Mouse (Mus musculus): ENCODE measurements around the gene Spo11. TPM values are rescaled to one million over a fixed set of nuclear protein-coding genes. Genes with fewer than 3 reads are reported as not detected.

Spo11 gene
- total and polyA plus RNA-seq, 2 experiments from 2014 or later = 0.96 to 1.0 TPM

DNA sequence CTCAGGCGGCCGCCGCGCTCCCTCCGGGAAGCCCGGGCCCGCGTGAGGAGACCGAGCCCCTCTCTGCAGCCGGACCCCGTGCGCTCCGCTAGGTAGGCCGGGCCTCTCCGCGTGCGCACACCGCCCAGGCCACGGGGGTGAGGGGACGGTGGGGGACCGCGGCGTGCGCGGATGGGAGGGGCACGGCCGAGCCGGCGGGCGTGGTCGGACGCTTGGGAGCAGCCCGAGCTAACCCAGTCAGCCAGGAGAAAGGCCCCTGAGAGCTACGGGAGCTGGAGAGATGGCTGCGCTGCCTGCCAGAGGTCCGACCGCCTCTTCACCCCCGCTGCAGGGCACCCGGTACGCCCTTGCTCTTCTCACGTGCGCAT, 22.8 kb downstream of the Spo11 start:
- no peak for TF ChIP-seq CTCF (IDR thresholded peaks at IDR 0.05; ENCODE audit: low read depth)
- Histone ChIP-seq H3K4me2 (ENCODE audit: low read depth, low read length) (peak overlapping the region; percentile 88), H3K4me3 (ENCODE audit: low read length) (peak overlapping the region; percentile 94), H3K36me3 (ENCODE audit: insufficient read depth, low read length) (peaks cover 20% of the 10 kb centered on the region), H3K9me3 (ENCODE audit: low read length) (no peaks in the 10 kb centered on the region), H3K4me1 (ENCODE audit: insufficient read depth, low read length) (peaks cover 9% of the 10 kb centered on the region; the same call in 1 of the 2 replicates), H3K27ac (peak overlapping the region; percentile 96), H3K27me3 (ENCODE audit: insufficient read depth, low read length) (no peaks in the 10 kb centered on the region), H3K9ac (replicated peaks; ENCODE audit: low read length) (peak overlapping the region; percentile 97)
- peak; percentile 88 for ATAC-seq
- 1% methylated on average over 42 of the region's 42 CpGs for WGBS
- peak; percentile 52 for DNase-seq (ENCODE audit: low spot score)

- TF ChIP-seq CTCF (IDR thresholded peaks at IDR 0.05; ENCODE audit: low read depth) = no peak
- Histone ChIP-seq H3K27me3 (ENCODE audit: insufficient read depth, low read length) (no peaks in the 10 kb centered on the region), H3K27ac (peak overlapping the region; percentile 96; the same call in 1 of the 2 replicates), H3K4me3 (ENCODE audit: low read length) (peak overlapping the region; percentile 94), H3K9me3 (ENCODE audit: low read length) (no peaks in the 10 kb centered on the region), H3K4me1 (ENCODE audit: insufficient read depth, low read length) (peaks cover 9% of the 10 kb centered on the region; the same call in 1 of the 2 replicates), H3K4me2 (ENCODE audit: low read depth, low read length) (peak overlapping the region; percentile 88), H3K36me3 (ENCODE audit: insufficient read depth, low read length) (peaks cover 23% of the 10 kb centered on the region), H3K9ac (replicated peaks; ENCODE audit: low read length) (peak overlapping the region; percentile 97)
- 12% methylated on average over 8 of the region's 8 CpGs for WGBS
- ATAC-seq (no peak), DNase-seq (ENCODE audit: low spot score) (peak; percentile 33)
Measured at GRCm38 (mm10) chr2:173000921-173001320, 23.4 kb downstream of the Spo11 start.

DNA sequence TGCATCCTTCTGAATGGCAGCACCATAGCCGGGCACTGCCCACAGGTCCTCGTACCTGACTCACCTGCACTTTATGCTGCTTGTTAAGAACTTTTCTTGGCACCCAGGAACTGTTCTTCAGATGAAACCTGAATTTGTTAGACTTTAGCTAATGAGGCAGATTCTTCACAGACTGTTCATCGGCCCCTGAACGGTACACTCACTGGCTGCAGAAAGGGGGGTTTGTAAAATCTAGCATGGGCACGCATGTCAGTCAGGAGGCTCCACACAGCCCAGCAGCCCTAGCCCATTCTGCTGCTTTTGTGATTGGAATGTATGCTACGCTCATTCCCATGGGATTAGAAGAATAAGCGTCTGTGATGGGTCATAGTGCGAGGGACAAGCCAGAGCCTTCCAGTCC, 26.2 kb downstream of the Spo11 start:
- Histone ChIP-seq H3K4me1 (ENCODE audit: insufficient read depth, low read length) (peaks cover 9% of the 10 kb centered on the region; the same call in 1 of the 2 replicates), H3K9ac (replicated peaks; ENCODE audit: low read length) (no peak overlapping the region), H3K36me3 (ENCODE audit: insufficient read depth, low read length) (peaks cover 47% of the 10 kb centered on the region), H3K4me2 (ENCODE audit: low read depth, low read length) (no peak overlapping the region), H3K4me3 (ENCODE audit: low read length) (no peak overlapping the region), H3K9me3 (ENCODE audit: low read length) (no peaks in the 10 kb centered on the region), H3K27ac (no peak overlapping the region), H3K27me3 (ENCODE audit: insufficient read depth, low read length) (no peaks in the 10 kb centered on the region)
- WGBS = 91% methylated on average over 8 of the region's 8 CpGs
- TF ChIP-seq CTCF (IDR thresholded peaks at IDR 0.05; ENCODE audit: low read depth) = no peak
- DNase-seq (ENCODE audit: low spot score) (no peak), ATAC-seq (no peak)

GRCm38 (mm10) chr2:173010220-173010717, 32.8 kb downstream of the Spo11 start:
- Histone ChIP-seq H3K4me1 (ENCODE audit: insufficient read depth, low read length) (no peaks in the 10 kb centered on the region), H3K4me3 (ENCODE audit: low read length) (no peak overlapping the region), H3K9me3 (ENCODE audit: low read length) (no peaks in the 10 kb centered on the region), H3K9ac (replicated peaks; ENCODE audit: low read length) (no peak overlapping the region), H3K4me2 (ENCODE audit: low read depth, low read length) (no peak overlapping the region), H3K27me3 (ENCODE audit: insufficient read depth, low read length) (no peaks in the 10 kb centered on the region), H3K27ac (no peak overlapping the region), H3K36me3 (ENCODE audit: insufficient read depth, low read length) (peaks cover 85% of the 10 kb centered on the region)
- TF ChIP-seq CTCF (IDR thresholded peaks at IDR 0.05; ENCODE audit: low read depth) = no peak
- WGBS = 79% methylated on average over 3 of the region's 3 CpGs
- no peak for DNase-seq (ENCODE audit: low spot score)
- ATAC-seq = no peak

- TF ChIP-seq CTCF (IDR thresholded peaks at IDR 0.05; ENCODE audit: low read depth) = no peak
- H3K4me2 ChIP-seq (ENCODE audit: low read depth, low read length) = no peak overlapping the region
- ATAC-seq = no peak
- WGBS = 97% methylated on average over 8 of the region's 8 CpGs
- H3K27ac ChIP-seq = no peak overlapping the region
- no peak overlapping the region for H3K4me3 ChIP-seq (ENCODE audit: low read length)
- no peaks in the 10 kb centered on the region for H3K4me1 ChIP-seq (ENCODE audit: insufficient read depth, low read length)
- no peaks in the 10 kb centered on the region for H3K9me3 ChIP-seq (ENCODE audit: low read length)
- no peak overlapping the region for H3K9ac ChIP-seq (replicated peaks; ENCODE audit: low read length)
- DNase-seq (ENCODE audit: low spot score) = no peak
- no peaks in the 10 kb centered on the region for H3K27me3 ChIP-seq (ENCODE audit: insufficient read depth, low read length)
- H3K36me3 ChIP-seq (ENCODE audit: insufficient read depth, low read length) = peaks cover 90% of the 10 kb centered on the region
Measured at GRCm38 (mm10) chr2:173011440-173011839, 33.9 kb downstream of the Spo11 start.

- H3K36me3 ChIP-seq (ENCODE audit: insufficient read depth, low read length) = peaks cover 58% of the 10 kb centered on the region
- no peak for DNase-seq (ENCODE audit: low spot score)
- 74% methylated on average over 7 of the region's 7 CpGs for WGBS
Measured at GRCm38 (mm10) chr2:173014741-173015287, 37.3 kb downstream of the Spo11 start.

DNA sequence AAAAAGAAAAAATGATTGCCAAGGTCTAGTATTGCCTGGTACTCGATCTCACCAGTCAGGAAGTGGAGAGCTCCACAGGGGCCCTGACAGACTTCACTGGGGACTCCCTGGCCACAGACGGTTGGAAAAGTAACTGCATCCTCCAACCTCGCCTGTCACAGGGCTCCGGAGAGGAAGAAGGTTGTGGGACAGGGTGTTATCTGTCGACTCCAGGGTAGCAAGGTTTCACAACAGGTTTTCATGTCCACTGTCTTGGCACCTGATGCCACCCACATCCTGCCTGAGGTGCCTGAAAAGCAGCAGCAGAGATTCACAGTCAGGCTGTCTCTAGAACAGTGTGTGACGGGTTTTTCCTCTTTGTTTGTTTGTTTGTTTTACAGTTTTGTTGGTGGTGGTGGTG, 40.4 kb downstream of the Spo11 start:
- DNase-seq (ENCODE audit: low spot score) (no peak), ATAC-seq (no peak)
- 51% methylated on average over 6 of the region's 6 CpGs for WGBS
- H3K27ac ChIP-seq = no peak overlapping the region
- H3K9ac ChIP-seq (replicated peaks; ENCODE audit: low read length) = no peak overlapping the region
- peaks cover 29% of the 10 kb centered on the region for H3K36me3 ChIP-seq (ENCODE audit: insufficient read depth, low read length)
- no peak overlapping the region for H3K4me2 ChIP-seq (ENCODE audit: low read depth, low read length)
- peaks cover 6% of the 10 kb centered on the region for H3K27me3 ChIP-seq (ENCODE audit: insufficient read depth, low read length)
- H3K4me1 ChIP-seq (ENCODE audit: insufficient read depth, low read length) = peaks cover 14% of the 10 kb centered on the region
- no peak for TF ChIP-seq CTCF (IDR thresholded peaks at IDR 0.05; ENCODE audit: low read depth)
- H3K9me3 ChIP-seq (ENCODE audit: low read length) = no peaks in the 10 kb centered on the region
- no peak overlapping the region for H3K4me3 ChIP-seq (ENCODE audit: low read length)

More at GRCm38 (mm10) chr2:173014741-173015287, 37.3 kb downstream of the Spo11 start:
- Histone ChIP-seq H3K9ac (replicated peaks; ENCODE audit: low read length) (no peak overlapping the region), H3K4me2 (ENCODE audit: low read depth, low read length) (no peak overlapping the region), H3K27me3 (ENCODE audit: insufficient read depth, low read length) (no peaks in the 10 kb centered on the region), H3K4me3 (ENCODE audit: low read length) (no peak overlapping the region), H3K27ac (no peak overlapping the region), H3K4me1 (ENCODE audit: insufficient read depth, low read length) (peaks cover 4% of the 10 kb centered on the region; the same call in 1 of the 2 replicates), H3K9me3 (ENCODE audit: low read length) (no peaks in the 10 kb centered on the region)
- ATAC-seq = no peak
- no peak for TF ChIP-seq CTCF (IDR thresholded peaks at IDR 0.05; ENCODE audit: low read depth)
